In genomic region chr2:166394666-166395065, GRCm38 (mm10) we compare ENCODE assay signal across 15 mouse cellular contexts.
DNase-seq lines count a peak whose midpoint lies in the region; ATAC-seq and TF ChIP-seq lines count a peak whose summit lies in the region.
"Had no signal": no experiment of that assay in that cellular context is flagged by ENCODE, and none has a peak within 500 bp of the region (broad histone marks: within the 10 kb centered on the region; RNA-seq: fewer than 3 reads in every experiment).

No protein-coding gene starts in this region.

- peak overlapping the region; percentile 36; the same call in 1 of the 2 replicates for H3K27ac ChIP-seq in forebrain, embryonic 10.5 days
- no peak overlapping the region for H3K27ac ChIP-seq in forebrain, embryonic 11.5 days (ENCODE audit: low read depth, low read length)
- H3K27ac ChIP-seq in embryonic facial prominence, embryonic 11.5 days (replicated peaks; ENCODE audit: low read depth, low read length): 0 out of 2 replicates have a peak overlapping the region, but pooled peaks have one; percentile 3
- H3K27ac ChIP-seq in hindbrain, postnatal 0 days: no peak overlapping the region
- peak overlapping the region; percentile 60; the same call in 1 of the 2 replicates for H3K27ac ChIP-seq in neural tube, embryonic 15.5 days (replicated peaks)
- H3K27ac ChIP-seq: embryonic facial prominence, embryonic 13.5 days had no signal

- no peak overlapping the region for H3K4me3 ChIP-seq in forebrain, embryonic 10.5 days
- no peak overlapping the region for H3K4me3 ChIP-seq in forebrain, embryonic 11.5 days (ENCODE audit: low read depth, low read length)
- H3K4me3 ChIP-seq in embryonic facial prominence, embryonic 11.5 days (ENCODE audit: low read depth, low read length): no peak overlapping the region
- no peak overlapping the region for H3K4me3 ChIP-seq in hindbrain, postnatal 0 days (ENCODE audit: low read length)
- no peak overlapping the region for H3K4me3 ChIP-seq in neural tube, embryonic 15.5 days (replicated peaks)
- H3K4me3 ChIP-seq: embryonic facial prominence, embryonic 13.5 days had no signal

- no peak overlapping the region for H3K4me2 ChIP-seq in forebrain, embryonic 11.5 days (ENCODE audit: low read depth, low read length, severe bottlenecking)
- no peak overlapping the region for H3K4me2 ChIP-seq in embryonic facial prominence, embryonic 11.5 days (ENCODE audit: low read depth, low read length)
- H3K4me2 ChIP-seq in hindbrain, postnatal 0 days (ENCODE audit: low read depth, low read length): no peak overlapping the region
- peak overlapping the region; percentile 26; the same call in 1 of the 2 replicates for H3K4me2 ChIP-seq in neural tube, embryonic 15.5 days
- H3K4me2 ChIP-seq: embryonic facial prominence, embryonic 13.5 days; lung, embryonic 14.5 days had no signal

- H3K9me3 ChIP-seq in forebrain, embryonic 10.5 days: no peaks in the 10 kb centered on the region
- no peaks in the 10 kb centered on the region; the same call in 1 of the 2 replicates for H3K9me3 ChIP-seq in forebrain, embryonic 11.5 days (ENCODE audit: control insufficient read depth, low read length)
- no peaks in the 10 kb centered on the region; the same call in 1 of the 2 replicates for H3K9me3 ChIP-seq in embryonic facial prominence, embryonic 11.5 days (replicated peaks; ENCODE audit: control insufficient read depth, low read length)
- no peaks in the 10 kb centered on the region for H3K9me3 ChIP-seq in hindbrain, postnatal 0 days (ENCODE audit: low read length)
- no peaks in the 10 kb centered on the region for H3K9me3 ChIP-seq in neural tube, embryonic 15.5 days (replicated peaks)
- H3K9me3 ChIP-seq: embryonic facial prominence, embryonic 13.5 days had no signal

- WGBS in forebrain, embryonic 10.5 days: 68% methylated on average over 13 of the region's 13 CpGs
- 63% methylated on average over 13 of the region's 13 CpGs for WGBS in forebrain, embryonic 11.5 days
- WGBS in embryonic facial prominence, embryonic 11.5 days: 44% methylated on average over 13 of the region's 13 CpGs
- WGBS in hindbrain, postnatal 0 days: 35% methylated on average over 13 of the region's 13 CpGs
- WGBS in neural tube, embryonic 15.5 days: 12% methylated on average over 13 of the region's 13 CpGs

- peaks cover 61% of the 10 kb centered on the region for H3K4me1 ChIP-seq in forebrain, embryonic 10.5 days
- no peaks in the 10 kb centered on the region; the same call in 1 of the 2 replicates for H3K4me1 ChIP-seq in forebrain, embryonic 11.5 days (replicated peaks; ENCODE audit: control insufficient read depth, insufficient read depth, low read length)
- peaks cover 10% of the 10 kb centered on the region for H3K4me1 ChIP-seq in embryonic facial prominence, embryonic 11.5 days (ENCODE audit: control insufficient read depth, insufficient read depth, low read length)
- peaks cover 5% of the 10 kb centered on the region for H3K4me1 ChIP-seq in hindbrain, postnatal 0 days (ENCODE audit: insufficient read depth, low read length)
- H3K4me1 ChIP-seq in neural tube, embryonic 15.5 days: peaks cover 30% of the 10 kb centered on the region

- intact Hi-C loops in left cerebral cortex, postnatal 36 days (cut with DNase I): no loop called here

- H3K9ac ChIP-seq in forebrain, embryonic 11.5 days (ENCODE audit: low read length): no peak overlapping the region
- H3K9ac ChIP-seq in embryonic facial prominence, embryonic 11.5 days (replicated peaks; ENCODE audit: low read length): no peak overlapping the region
- 0 out of 2 replicates have a peak overlapping the region, but pooled peaks have one; percentile 2 for H3K9ac ChIP-seq in hindbrain, postnatal 0 days (replicated peaks; ENCODE audit: low read length)
- peak overlapping the region; percentile 20; the same call in 1 of the 2 replicates for H3K9ac ChIP-seq in neural tube, embryonic 15.5 days (replicated peaks)
- H3K9ac ChIP-seq: embryonic facial prominence, embryonic 13.5 days; lung, embryonic 14.5 days had no signal

- no peaks in the 10 kb centered on the region for H3K36me3 ChIP-seq in forebrain, embryonic 10.5 days (replicated peaks)
- H3K36me3 ChIP-seq in forebrain, embryonic 11.5 days (ENCODE audit: control insufficient read depth, insufficient read depth, low read length): no peaks in the 10 kb centered on the region
- H3K36me3 ChIP-seq in embryonic facial prominence, embryonic 11.5 days (replicated peaks; ENCODE audit: control insufficient read depth, insufficient read depth, low read depth, low read length): no peaks in the 10 kb centered on the region
- H3K36me3 ChIP-seq in hindbrain, postnatal 0 days (ENCODE audit: insufficient read depth, low read length): no peaks in the 10 kb centered on the region
- H3K36me3 ChIP-seq in neural tube, embryonic 15.5 days: no peaks in the 10 kb centered on the region
- H3K36me3 ChIP-seq: embryonic facial prominence, embryonic 13.5 days had no signal

- DNase-seq in forebrain, embryonic 10.5 days (ENCODE audit: extremely low spot score, low spot score): no peak
- DNase-seq in forebrain, embryonic 11.5 days (ENCODE audit: low spot score): no peak
- no peak for DNase-seq in embryonic facial prominence, embryonic 11.5 days (ENCODE audit: low spot score)
- DNase-seq in hindbrain, postnatal 0 days (ENCODE audit: low spot score): peak; percentile 59
- DNase-seq in cerebellum, postnatal 4 days (ENCODE audit: low spot score in 2 of 2): no peak
- DNase-seq in urinary bladder, postnatal 10 days (ENCODE audit: low spot score): no peak
- DNase-seq in left cerebral cortex, postnatal 36 days (ENCODE audit: low spot score in 2 of 2): no peak
- DNase-seq: cerebellum, adult 11 months; heart, postnatal 10 days; kidney, postnatal 10 days; left cerebral cortex, postnatal 4 days; lung, embryonic 14.5 days; thymus, postnatal 14 days had no signal

- ATAC-seq in forebrain, embryonic 11.5 days (replicated peaks; ENCODE audit: low FRiP score): no peak
- ATAC-seq in embryonic facial prominence, embryonic 11.5 days (replicated peaks; ENCODE audit: insufficient number of reproducible peaks, low FRiP score, low TSS enrichment, low read depth): no peak
- ATAC-seq in hindbrain, postnatal 0 days: peak; percentile 42; the same call in 1 of the 2 replicates
- peak; percentile 53 for ATAC-seq in neural tube, embryonic 15.5 days (ENCODE audit: low FRiP score)

- peaks cover 20% of the 10 kb centered on the region; the same call in 1 of the 2 replicates for H3K27me3 ChIP-seq in forebrain, embryonic 10.5 days (ENCODE audit: poor library complexity, severe bottlenecking)
- H3K27me3 ChIP-seq in forebrain, embryonic 11.5 days (ENCODE audit: control insufficient read depth, insufficient read depth, low read length): no peaks in the 10 kb centered on the region
- no peaks in the 10 kb centered on the region for H3K27me3 ChIP-seq in embryonic facial prominence, embryonic 11.5 days (ENCODE audit: control insufficient read depth, insufficient read depth, low read length)
- no peaks in the 10 kb centered on the region for H3K27me3 ChIP-seq in hindbrain, postnatal 0 days (ENCODE audit: insufficient read depth, low read length)
- 0 out of 2 replicates have a peak, but pooled peaks cover 6% of the 10 kb centered on the region for H3K27me3 ChIP-seq in neural tube, embryonic 15.5 days (replicated peaks)
- H3K27me3 ChIP-seq: embryonic facial prominence, embryonic 13.5 days had no signal

- TF ChIP-seq CTCF in hindbrain, postnatal 0 days (IDR thresholded peaks at IDR 0.05; ENCODE audit: low read depth): no peak

Comparison
In these comparisons a context has a peak if more than half of its experiments do, and no peak if none do; other contexts are left out.
1. H3K27ac ChIP-seq: peak in forebrain, embryonic 10.5 days (single experiment), embryonic facial prominence, embryonic 11.5 days (single experiment) and neural tube, embryonic 15.5 days (single experiment); none in forebrain, embryonic 11.5 days (single experiment) and hindbrain, postnatal 0 days (single experiment).
2. ATAC-seq: peak in hindbrain, postnatal 0 days (single experiment) and neural tube, embryonic 15.5 days (single experiment); none in forebrain, embryonic 11.5 days (single experiment) and embryonic facial prominence, embryonic 11.5 days (single experiment).
3. H3K9ac ChIP-seq: peak in hindbrain, postnatal 0 days (single experiment) and neural tube, embryonic 15.5 days (single experiment); none in forebrain, embryonic 11.5 days (single experiment) and embryonic facial prominence, embryonic 11.5 days (single experiment).